Mouse (Mus musculus): ENCODE results near the gene Serpine1. TPM values are rescaled to one million over a fixed set of nuclear protein-coding genes. Genes with fewer than 3 reads are reported as not detected.
"Not testable (repeated sequence)": the region's sequence is repeated elsewhere in the genome, so short reads cannot be mapped to it uniquely, and the experiment has no call there.

Gene Serpine1
- polyA plus RNA-seq (2012; rRNA removed), result 6.2 and 8.3 TPM in 2 replicates

- DNase-seq (ENCODE audit: low spot score), result peak; percentile 65
These were observed at the start of gene Serpine1 for GRCm38 (mm10) chr5:137072079-137072960. TSS of gene Serpine1 (minus strand) at chr5:137072268.

- no peak for DNase-seq (ENCODE audit: low spot score)
These were observed 49.2 kb upstream of the Serpine1 start for GRCm38 (mm10) chr5:137121280-137121679.

- no peak for DNase-seq (ENCODE audit: low spot score)
These were observed 46.8 kb upstream of the Serpine1 start for GRCm38 (mm10) chr5:137118878-137119277.

GRCm38 (mm10) chr5:137117994-137118393 lies 45.9 kb upstream of the Serpine1 start:
- DNase-seq (ENCODE audit: low spot score), result not testable (repeated sequence)

- no peak for DNase-seq (ENCODE audit: low spot score)
These were observed 44.9 kb upstream of the Serpine1 start for GRCm38 (mm10) chr5:137116987-137117386.

GRCm38 (mm10) chr5:137115866-137116847 lies 44.1 kb upstream of the Serpine1 start, which contains the start of gene Trim56:
TSS of gene Trim56 (minus strand) at chr5:137116209.
- DNase-seq (ENCODE audit: low spot score), result peak; percentile 68

- DNase-seq (ENCODE audit: low spot score), result no peak
These were observed 43.0 kb upstream of the Serpine1 start for GRCm38 (mm10) chr5:137114891-137115561.

GRCm38 (mm10) chr5:137111542-137112408 lies 39.7 kb upstream of the Serpine1 start:
- DNase-seq (ENCODE audit: low spot score), result no peak

- DNase-seq (ENCODE audit: low spot score), result no peak
These were observed 38.8 kb upstream of the Serpine1 start for GRCm38 (mm10) chr5:137110863-137111262.

GRCm38 (mm10) chr5:137109941-137110593 lies 38.0 kb upstream of the Serpine1 start:
- no peak for DNase-seq (ENCODE audit: low spot score)

- DNase-seq (ENCODE audit: low spot score), result no peak
These were observed 36.0 kb upstream of the Serpine1 start for GRCm38 (mm10) chr5:137108111-137108510.

GRCm38 (mm10) chr5:137107670-137108069 lies 35.6 kb upstream of the Serpine1 start:
- DNase-seq (ENCODE audit: low spot score), result no peak

GRCm38 (mm10) chr5:137107024-137107423 lies 35.0 kb upstream of the Serpine1 start:
- peak; percentile 56 for DNase-seq (ENCODE audit: low spot score)

- no peak for DNase-seq (ENCODE audit: low spot score)
These were observed 34.4 kb upstream of the Serpine1 start for GRCm38 (mm10) chr5:137106434-137106833.

GRCm38 (mm10) chr5:137103969-137104368 lies 31.9 kb upstream of the Serpine1 start:
- no peak for DNase-seq (ENCODE audit: low spot score)

GRCm38 (mm10) chr5:137102575-137103522 lies 30.8 kb upstream of the Serpine1 start:
- no peak for DNase-seq (ENCODE audit: low spot score)

- no peak for DNase-seq (ENCODE audit: low spot score)
These were observed 30.0 kb upstream of the Serpine1 start for GRCm38 (mm10) chr5:137102078-137102477.

GRCm38 (mm10) chr5:137100660-137101059 lies 28.6 kb upstream of the Serpine1 start:
- no peak for DNase-seq (ENCODE audit: low spot score)

- DNase-seq (ENCODE audit: low spot score), result no peak
These were observed 26.4 kb upstream of the Serpine1 start for GRCm38 (mm10) chr5:137098418-137098817.

Measured in urinary bladder, adult 2 months (tissue).